Mouse (Mus musculus): ENCODE results near the gene Ccdc43. TPM values are rescaled to one million over a fixed set of nuclear protein-coding genes. Genes with fewer than 3 reads are reported as not detected.

The Ccdc43 gene
- total RNA-seq, 2 experiments from 2014 or later = 28.3 to 36.1 TPM

DNA sequence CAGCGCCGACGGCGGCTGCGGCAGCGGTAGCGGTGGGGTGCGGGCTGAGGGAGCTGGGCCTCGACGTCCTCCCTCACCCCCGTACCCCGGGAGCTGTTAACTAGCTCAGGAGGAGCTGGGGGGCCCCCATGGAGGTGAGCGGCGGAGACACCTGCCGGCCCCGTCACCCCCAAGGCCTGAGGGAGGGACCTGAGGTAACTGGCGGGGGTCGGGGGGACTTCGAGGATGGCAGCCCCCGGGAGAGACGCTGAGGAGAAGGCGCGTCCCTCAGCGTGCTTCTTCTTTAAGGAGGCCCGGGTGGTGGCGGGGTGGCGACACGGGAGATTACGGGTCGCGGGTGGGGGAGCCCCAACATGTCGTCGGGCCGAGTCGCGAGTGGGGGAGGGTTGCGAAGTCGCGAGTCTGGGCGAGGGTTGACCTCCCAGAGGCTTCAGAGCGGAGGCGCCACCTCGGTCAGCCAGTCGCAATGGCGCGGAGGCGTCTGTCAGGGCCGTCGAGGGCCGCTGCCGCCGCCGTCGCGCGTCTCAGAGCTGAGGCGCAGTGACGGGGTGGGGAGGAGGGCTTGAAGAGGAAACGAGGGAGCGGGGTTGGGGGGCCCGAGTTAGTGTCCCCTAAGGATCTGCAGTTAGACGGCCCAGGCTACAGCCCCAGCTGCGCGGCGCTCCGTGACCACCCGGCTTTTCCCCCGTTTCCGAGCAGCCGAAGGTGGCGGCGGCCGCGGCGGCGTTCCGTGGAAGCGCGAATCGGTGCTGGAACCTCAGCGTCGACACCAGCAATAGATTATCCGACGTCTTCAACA, 31.7 kb downstream of the Ccdc43 start:
- no peak for DNase-seq (ENCODE audit: low spot score in 2 of 2)

DNA sequence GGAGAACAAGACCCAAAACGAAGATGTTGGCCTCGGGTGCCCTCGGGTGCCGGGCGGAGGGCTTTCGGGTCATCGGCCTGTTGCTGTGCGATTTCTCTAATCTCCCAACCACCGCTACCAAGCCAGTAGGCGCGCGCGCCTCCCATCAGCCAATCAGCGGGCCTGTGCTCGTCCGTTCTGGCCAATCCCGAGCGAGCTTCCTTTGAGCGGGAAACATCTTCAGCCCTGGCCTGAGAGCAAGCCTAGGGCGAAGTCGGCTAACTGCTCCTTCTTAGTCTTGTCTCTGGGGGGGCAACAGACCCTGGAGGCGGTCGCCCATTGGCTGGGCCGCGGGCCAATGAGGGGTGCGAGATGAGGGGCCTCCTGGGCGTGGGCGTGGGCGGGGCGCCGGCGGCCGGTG, 32.4 kb downstream of the Ccdc43 start:
- DNase-seq (ENCODE audit: low spot score in 2 of 2) = no peak

DNA sequence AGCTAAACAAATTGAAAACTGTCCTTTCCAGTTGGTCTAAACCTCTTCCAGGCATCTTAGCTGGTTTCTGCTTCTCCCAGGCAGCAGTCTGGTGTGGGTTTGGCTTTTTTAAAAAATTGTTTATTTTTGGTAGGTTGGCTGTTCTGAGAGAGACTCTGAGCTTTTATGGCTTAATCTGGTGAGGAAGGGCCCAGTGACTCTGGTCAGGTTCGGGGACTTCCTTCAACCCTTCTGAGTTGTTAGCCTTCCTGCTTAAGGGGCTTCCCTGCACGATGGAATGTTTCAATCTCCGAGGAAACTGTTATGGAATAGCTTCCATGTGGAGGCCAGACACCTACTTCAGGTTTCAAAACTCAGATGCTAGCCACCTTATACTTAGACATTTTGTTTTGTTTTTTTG, 34.2 kb downstream of the Ccdc43 start, which contains the start of gene Meioc:
Meioc (plus strand) TSS at position 301 of the 400 bp plus-strand sequence.
- no peak for DNase-seq (ENCODE audit: low spot score in 2 of 2)

DNA sequence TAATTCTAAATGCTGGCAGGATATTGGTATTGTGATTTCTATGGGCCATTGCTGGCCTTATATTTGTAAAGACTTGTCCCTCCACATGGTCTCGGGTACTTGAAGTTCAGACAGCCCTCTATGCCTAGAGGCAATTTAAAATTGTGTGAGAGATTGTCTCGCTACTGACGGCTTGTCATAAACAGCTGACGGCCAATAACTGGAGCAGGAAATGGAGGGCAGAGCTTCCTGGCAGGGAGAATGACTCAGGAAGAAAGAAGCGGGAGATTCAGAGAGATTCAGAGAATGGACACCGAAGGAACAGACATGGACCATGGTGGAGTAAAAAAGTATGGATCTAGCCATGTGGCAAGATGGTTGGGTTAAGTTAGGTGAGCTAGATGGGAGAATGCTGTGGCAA, 40.7 kb downstream of the Ccdc43 start:
- no peak for DNase-seq (ENCODE audit: low spot score in 2 of 2)

DNA sequence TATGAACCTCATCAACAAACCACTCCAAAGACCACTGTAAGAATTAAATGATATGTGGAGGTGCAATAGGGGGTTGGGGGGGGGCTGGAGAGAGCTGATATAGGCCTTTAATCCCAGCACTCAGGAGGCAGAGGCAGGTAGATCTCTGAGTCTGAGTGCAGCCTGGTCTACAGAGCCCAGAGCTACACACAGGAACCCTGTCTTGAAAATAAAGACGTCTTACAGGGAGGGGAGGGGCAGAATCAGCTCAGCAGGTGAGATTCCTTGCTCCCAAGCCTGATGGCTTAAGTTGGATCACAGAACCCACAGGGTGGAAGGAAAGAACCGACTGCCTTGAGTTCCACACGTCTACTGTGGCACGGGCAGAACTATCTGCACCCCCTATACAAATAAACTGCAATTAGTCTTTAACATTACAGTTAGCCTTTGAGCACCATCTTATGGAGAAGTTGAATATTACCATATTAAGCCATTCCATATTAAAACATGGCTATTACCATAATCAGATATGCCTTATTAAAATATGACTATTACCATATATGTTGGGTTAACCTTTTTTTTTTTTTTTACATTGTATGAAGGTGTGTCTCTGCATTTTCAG, 41.2 kb downstream of the Ccdc43 start:
- DNase-seq (ENCODE audit: low spot score in 2 of 2) = no peak

DNA sequence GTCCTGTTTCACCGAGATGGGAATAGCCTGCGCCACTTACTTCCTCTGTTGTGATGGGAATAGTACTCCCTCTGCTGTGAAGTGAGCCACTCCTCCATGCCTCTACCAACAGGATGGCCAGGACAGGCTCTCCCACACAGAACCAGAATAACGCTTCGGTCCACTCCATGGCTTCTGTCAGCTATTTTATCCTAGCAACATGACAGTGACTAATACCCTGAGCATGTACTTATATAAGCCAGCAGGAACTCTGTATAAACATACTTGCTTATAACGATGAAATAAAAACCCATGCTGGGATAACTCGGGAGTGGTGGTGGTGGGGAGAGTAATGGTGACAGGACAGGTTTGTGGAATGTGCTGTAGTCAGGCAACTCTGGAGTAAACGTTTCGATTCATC, 41.7 kb downstream of the Ccdc43 start:
- DNase-seq (ENCODE audit: low spot score in 2 of 2) = no peak

DNA sequence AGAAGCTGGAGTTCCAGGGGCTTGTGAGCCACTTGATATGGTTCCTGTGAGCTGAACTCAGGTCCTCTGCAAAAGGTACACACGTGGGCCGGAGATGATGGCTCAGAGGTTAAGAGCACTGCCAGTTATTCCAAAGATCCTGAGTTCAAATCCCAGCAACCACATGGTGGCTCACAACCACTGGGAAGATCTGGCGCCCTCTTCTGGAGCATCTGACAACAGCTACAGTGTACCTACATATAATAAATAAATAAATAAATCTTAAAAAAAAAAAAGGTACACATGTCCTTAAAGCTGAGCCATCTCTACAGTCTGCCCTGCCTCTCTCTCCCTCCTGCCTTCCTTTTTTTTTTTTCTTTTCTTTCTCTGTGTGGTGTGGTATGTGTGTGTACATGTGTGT, 44.7 kb downstream of the Ccdc43 start:
- DNase-seq (ENCODE audit: low spot score in 2 of 2) = no peak

DNA sequence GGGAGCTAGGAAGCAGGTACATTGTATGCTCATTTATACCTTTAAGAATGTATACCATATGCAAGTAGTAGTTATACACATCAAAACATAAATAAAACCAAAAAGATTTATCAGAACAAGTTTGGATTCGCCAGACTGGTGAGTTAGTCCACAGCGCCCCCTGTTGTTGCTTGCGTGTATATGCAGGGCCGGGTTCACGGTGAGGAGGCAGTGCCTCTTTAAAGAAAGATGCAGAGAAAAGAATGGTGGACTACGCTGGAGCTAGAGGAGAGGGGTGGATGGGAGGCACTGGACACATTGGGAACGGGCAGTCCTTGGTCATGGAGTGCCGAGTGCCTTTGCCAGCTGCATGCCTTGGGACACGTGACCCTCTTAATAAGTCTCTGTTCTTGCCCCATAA, 46.2 kb downstream of the Ccdc43 start:
- DNase-seq (ENCODE audit: low spot score in 2 of 2) = peak; percentile 82 to 83

DNA sequence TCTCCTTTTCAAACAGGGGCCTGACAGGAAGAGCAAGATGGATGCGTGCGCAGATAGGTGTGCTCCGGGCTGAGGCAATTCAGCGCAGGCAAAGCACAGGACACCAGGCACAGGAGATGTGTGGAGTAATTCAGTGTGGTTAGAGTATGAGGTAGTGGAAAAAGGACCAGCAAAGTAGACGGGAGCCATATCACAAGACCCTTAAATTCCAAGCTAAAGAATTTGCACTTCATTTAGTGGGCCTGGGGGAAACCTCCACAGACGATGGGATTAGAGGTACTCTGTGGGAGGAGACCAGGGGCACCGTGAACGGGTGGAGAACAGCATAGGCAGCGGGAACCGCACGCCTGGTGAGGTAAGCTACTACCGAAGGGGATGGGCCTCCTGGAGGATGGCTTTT, 49.7 kb downstream of the Ccdc43 start:
- DNase-seq (ENCODE audit: low spot score in 2 of 2) = no peak

DNA sequence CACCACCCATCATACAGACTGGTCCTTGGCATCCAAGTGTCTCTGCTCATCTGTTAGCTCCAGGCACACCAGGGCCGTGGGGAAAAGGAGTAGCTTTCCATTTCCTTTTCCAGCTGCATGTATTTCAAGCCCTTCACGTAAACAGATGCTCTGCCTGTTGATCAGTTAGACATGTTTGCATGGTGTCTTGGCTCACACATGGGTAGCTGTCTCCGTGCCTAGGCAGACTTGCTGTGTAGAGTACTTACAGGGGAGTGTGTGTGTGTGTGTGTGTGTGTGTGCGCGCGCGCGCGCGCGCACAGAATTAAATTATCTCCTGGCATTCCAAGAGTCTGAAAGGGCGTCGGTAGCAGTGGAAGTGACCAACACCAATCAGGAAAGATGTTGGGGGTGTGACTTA, 51.4 kb downstream of the Ccdc43 start:
- no peak for DNase-seq (ENCODE audit: low spot score in 2 of 2)

DNA sequence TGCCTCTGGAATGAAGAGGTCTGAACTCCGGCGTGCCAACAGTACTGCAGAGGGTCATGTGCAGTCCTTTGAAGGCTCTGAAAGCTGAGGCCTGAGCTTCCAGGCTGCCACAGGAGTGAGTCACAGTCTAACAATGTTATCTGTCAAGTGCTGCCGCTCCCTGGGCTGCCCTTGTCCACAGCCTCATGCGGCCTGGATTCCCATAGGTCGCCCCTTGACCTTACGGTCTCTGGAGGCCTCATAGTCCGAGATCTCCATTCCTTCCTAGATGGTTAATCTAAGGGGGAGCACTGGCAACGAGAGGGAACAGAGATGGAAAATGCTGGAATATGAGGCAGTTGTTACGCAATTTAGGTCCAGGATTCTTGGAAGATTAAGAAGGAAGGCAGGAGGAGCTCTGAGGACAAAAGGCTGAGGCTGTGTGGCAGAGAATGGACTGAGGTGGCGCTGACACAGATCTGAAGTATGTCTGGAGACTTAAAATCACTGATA, 53.6 kb downstream of the Ccdc43 start:
- DNase-seq (ENCODE audit: low spot score in 2 of 2) = no peak

DNA sequence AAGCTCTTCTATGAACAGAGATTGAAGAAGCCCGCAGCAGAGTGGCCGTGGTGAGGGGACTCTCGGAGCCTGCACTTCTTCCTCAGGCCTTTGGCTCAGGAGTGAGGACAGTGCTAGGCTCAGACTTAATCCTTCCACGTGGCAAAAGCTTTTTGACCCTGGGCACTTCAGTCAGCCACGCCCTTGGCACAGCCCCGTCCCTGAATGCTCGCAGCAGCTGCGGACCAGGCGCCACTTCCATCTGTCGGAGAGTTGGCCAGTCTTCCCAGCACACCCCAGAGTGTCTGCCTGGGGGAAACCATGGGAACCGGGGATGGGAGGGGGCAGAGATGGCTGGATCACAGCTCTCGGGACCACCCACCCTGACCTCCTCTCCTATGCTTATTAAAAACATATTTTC, 60.7 kb downstream of the Ccdc43 start:
- peak; percentile 54 to 60 for DNase-seq (ENCODE audit: low spot score in 2 of 2)

Small RNAs within 50 kb of the gene (microRNA-seq; reads per million reads assigned to microRNA genes)
- gene Gm22920 = 0 reads per million in 2 experiments

Other genes with a start within 250 kb of the Ccdc43 start
- 1 to 10 TPM; 3.6 to 3.7 TPM for gene Itga2b, start 227.7 kb downstream of the Ccdc43 start, total RNA-seq (2021)
- gene Gpatch8, start 141.4 kb downstream of the Ccdc43 start, total RNA-seq (2021) = 10 to 100 TPM; 47.0 to 51.1 TPM
- 1 to 10 TPM; 6.0 to 7.1 TPM for gene Gm11627, start 118.3 kb downstream of the Ccdc43 start, total RNA-seq (2021)
- gene Fzd2, start 93.4 kb downstream of the Ccdc43 start, total RNA-seq (2021) = 10 to 100 TPM in 1 of 2 experiments, 1 to 10 TPM in 1; 9.3 to 10.2 TPM
- gene Meioc, start 34.1 kb downstream of the Ccdc43 start, total RNA-seq (2021) = not detected
- gene Adam11, start 63.7 kb upstream of the Ccdc43 start, total RNA-seq (2021) = 100 to 1,000 TPM; 130 to 149 TPM
- 10 to 100 TPM; 15.4 to 17.6 TPM for gene Gjc1, start 121.9 kb upstream of the Ccdc43 start, total RNA-seq (2021)
- 10 to 100 TPM in 1 of 2 experiments, 1 to 10 TPM in 1; 9.3 to 11.1 TPM for gene Higd1b, start 138.1 kb upstream of the Ccdc43 start, total RNA-seq (2021)
- 100 to 1,000 TPM; 105 to 117 TPM for gene Eftud2, start 183.2 kb upstream of the Ccdc43 start, total RNA-seq (2021)
- gene Ccdc103, start 183.4 kb upstream of the Ccdc43 start, total RNA-seq (2021) = 1 to 10 TPM; 1.1 to 1.4 TPM
- gene Fam187a, start 187.4 kb upstream of the Ccdc43 start, total RNA-seq (2021) = not detected
- gene Gfap, start 203.1 kb upstream of the Ccdc43 start, total RNA-seq (2021) = 100 to 1,000 TPM; 273 to 295 TPM
- gene Kif18b, start 227.3 kb upstream of the Ccdc43 start, total RNA-seq (2021) = 1 to 10 TPM; 2.6 TPM
- 10 to 100 TPM; 32.3 to 37.5 TPM for gene C1ql1, start 248.9 kb upstream of the Ccdc43 start, total RNA-seq (2021)